Mouse (Mus musculus) heart, embryonic 15.5 days (tissue): Measurements from ENCODE around the gene Parva. TPM values are rescaled to one million over a fixed set of nuclear protein-coding genes. Genes with fewer than 3 reads are reported as not detected.

Experiments
- ATAC-seq: fragments of 200-750 bp; cut with Nextera tagmentation; replicated peaks from 2 replicates; pipeline ENCODE4 v1.8.0; 2017; ENCODE audit warnings: low read depth, moderate TSS enrichment; ENCODE audit not compliant: insufficient number of reproducible peaks, insufficient read depth, low FRiP score
- H3K27ac ChIP-seq: fragments of 300-500 bp; sonication (generic); 2 replicates; pipeline ENCODE4 v1.5.1; 2015; ENCODE audit warnings: mild to moderate bottlenecking, inconsistent platforms
- H3K27me3 ChIP-seq: fragments of 300-500 bp; sonication (generic); 2 replicates; pipeline ENCODE4 v1.6.1; 2015; ENCODE audit warnings: inconsistent platforms
- H3K36me3 ChIP-seq: fragments of 300-500 bp; sonication (generic); 2 replicates; pipeline ENCODE4 v1.6.1; 2015; ENCODE audit warnings: mild to moderate bottlenecking, inconsistent platforms
- H3K4me1 ChIP-seq: fragments of 300-500 bp; sonication (generic); replicated peaks from 2 replicates; pipeline ENCODE4 v1.6.1; 2015; ENCODE audit warnings: inconsistent platforms
- H3K4me2 ChIP-seq: fragments of 300-500 bp; sonication (generic); 2 replicates; pipeline ENCODE4 v1.6.1; 2015; ENCODE audit warnings: inconsistent platforms, mild to moderate bottlenecking, moderate library complexity
- H3K4me3 ChIP-seq: fragments of 300-500 bp; sonication (generic); 2 replicates; pipeline ENCODE4 v1.5.1; 2015; ENCODE audit warnings: mild to moderate bottlenecking, inconsistent platforms
- H3K9ac ChIP-seq: fragments of 300-500 bp; sonication (generic); 2 replicates; pipeline ENCODE4 v1.6.1; 2015; ENCODE audit warnings: mild to moderate bottlenecking, inconsistent platforms
- H3K9me3 ChIP-seq: fragments of 300-500 bp; sonication (generic); replicated peaks from 2 replicates; pipeline ENCODE4 v1.6.1; 2016; ENCODE audit warnings: inconsistent platforms
- WGBS: fragments of 180-500 bp; shearing (Covaris S2); methylation state at CpG from one replicate; pipeline ENCODE4 v1.1.7; 2015; ENCODE audit warnings: mixed read lengths; 5-methylcytosine and 5-hydroxymethylcytosine counted together
- polyA plus RNA-seq: library from polyadenylated mRNA; unstranded; fragments of >200 nt; fragmentation: Nextera tagmentation; extraction: Ambion mirVana; gene quantifications from 2 replicates; pipeline ENCODE4 v1.2.1, GENCODE M21; 2015

Parva gene
- polyA plus RNA-seq, 1 experiment from 2014 or later: 74.6 TPM

DNA sequence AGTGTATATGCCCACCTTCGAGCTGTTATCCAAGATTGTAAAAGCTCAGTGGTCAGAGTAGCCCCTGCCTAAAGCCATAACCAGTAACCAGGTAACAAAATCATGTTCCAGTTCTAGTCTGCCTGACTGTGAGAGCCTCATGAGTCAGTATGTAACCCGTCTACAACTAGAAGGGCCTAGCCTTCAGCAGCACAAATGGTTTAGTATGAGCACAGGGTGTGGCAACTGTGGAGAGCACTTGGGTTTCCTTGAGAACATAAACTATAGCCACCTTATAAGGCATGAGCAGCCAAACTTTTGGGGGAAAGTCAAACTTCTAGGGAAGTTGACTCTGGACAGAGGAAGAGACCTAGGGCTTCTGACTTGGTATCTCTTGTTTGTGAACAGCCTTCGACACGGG is 139.7 kb downstream of the Parva start:
- H3K9me3 ChIP-seq: no peaks in the 10 kb centered on the region

DNA sequence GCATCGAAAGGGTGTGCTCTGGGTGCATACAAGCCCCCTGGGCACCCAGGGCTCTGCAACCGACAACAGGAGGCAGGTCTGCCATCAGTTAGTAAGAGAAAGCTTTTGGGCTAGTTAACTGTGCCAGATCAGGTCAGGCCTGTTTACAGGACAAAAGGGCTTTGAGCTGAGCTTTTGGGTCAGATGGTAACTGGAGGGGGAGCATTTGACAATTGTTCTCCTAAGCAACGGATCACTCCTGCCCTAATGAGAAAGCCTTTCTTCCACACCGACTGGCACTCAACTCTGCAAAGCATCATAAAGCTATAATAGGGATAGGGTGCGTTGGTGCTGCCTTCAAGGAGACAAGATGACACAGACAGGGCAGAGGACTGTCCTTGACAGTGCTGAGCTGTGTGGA is 141.7 kb downstream of the Parva start:
- Histone ChIP-seq H3K9ac (no peak overlapping the region), H3K4me3 (no peak overlapping the region), H3K27me3 (no peaks in the 10 kb centered on the region), H3K4me2 (no peak overlapping the region), H3K9me3 (no peaks in the 10 kb centered on the region), H3K4me1 (no peaks in the 10 kb centered on the region), H3K27ac (no peak overlapping the region), H3K36me3 (peaks cover 13% of the 10 kb centered on the region; the same call in 1 of the 2 replicates)
- 70% methylated on average over 5 of the region's 5 CpGs for WGBS
- ATAC-seq: no peak

More for the DNA sequence above, 139.7 kb downstream of the Parva start:
- no peaks in the 10 kb centered on the region for H3K27me3 ChIP-seq
- H3K4me3 ChIP-seq: no peak overlapping the region
- ATAC-seq: no peak
- H3K36me3 ChIP-seq: peaks cover 13% of the 10 kb centered on the region; the same call in 1 of the 2 replicates
- 91% methylated on average over 4 of the region's 4 CpGs for WGBS
- no peaks in the 10 kb centered on the region for H3K4me1 ChIP-seq
- no peak overlapping the region for H3K4me2 ChIP-seq
- H3K9ac ChIP-seq: no peak overlapping the region
- no peak overlapping the region for H3K27ac ChIP-seq

DNA sequence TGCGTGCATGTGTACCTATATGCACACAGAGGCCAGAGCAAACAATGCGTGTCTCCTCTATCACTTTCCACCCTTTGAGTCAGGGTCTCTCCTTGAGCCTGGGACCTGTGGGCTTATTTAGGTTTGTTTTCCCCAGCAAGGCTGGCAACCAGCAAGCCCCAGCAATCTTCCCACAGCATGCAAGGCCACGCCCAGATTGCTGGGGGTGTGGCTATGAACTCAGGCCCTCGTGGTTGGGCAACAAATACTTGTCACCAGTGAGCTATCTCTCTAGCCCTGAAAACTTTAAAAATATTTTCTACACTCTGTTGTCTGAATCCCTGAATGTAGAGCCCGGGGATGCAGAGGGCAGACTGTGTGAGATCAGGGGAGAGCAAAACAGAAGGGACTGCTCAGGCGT is 154.3 kb downstream of the Parva start:
- Histone ChIP-seq H3K9me3 (no peaks in the 10 kb centered on the region), H3K27me3 (no peaks in the 10 kb centered on the region), H3K4me2 (no peak overlapping the region), H3K36me3 (peaks cover 37% of the 10 kb centered on the region; the same call in 1 of the 2 replicates), H3K4me1 (no peaks in the 10 kb centered on the region; the same call in 1 of the 2 replicates), H3K4me3 (no peak overlapping the region), H3K9ac (no peak overlapping the region), H3K27ac (no peak overlapping the region)
- no peak for ATAC-seq
- 72% methylated on average over 6 of the region's 6 CpGs for WGBS

DNA sequence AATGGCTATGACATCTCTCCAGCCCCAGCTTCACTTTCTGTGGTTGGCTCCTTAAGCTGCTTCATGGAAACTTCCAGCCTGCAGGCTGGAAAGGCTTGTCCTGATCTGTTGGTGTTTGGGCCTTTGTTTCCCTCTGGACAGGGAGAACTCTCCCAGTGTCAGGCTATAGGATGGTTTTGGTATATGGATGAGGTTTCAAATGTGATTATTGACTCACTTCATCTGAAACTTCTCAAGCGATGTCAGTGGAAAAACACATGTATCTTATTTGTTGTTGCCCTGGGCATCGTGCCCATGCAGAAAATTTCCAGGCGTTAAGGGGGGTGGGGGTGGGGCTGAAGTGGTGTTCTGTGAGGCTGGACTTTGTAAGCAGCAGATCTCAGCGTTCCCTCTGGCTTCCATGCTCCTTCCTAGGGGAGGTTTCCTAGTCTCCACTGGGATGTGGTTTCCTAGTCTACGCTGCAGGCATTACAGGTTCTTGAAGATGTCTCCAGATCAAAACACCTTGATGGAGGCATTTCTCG is 155.6 kb downstream of the Parva start:
- Histone ChIP-seq H3K9me3 (no peaks in the 10 kb centered on the region), H3K4me3 (no peak overlapping the region), H3K9ac (no peak overlapping the region), H3K27me3 (no peaks in the 10 kb centered on the region), H3K36me3 (peaks cover 36% of the 10 kb centered on the region; the same call in 1 of the 2 replicates), H3K27ac (no peak overlapping the region), H3K4me2 (no peak overlapping the region), H3K4me1 (no peaks in the 10 kb centered on the region; the same call in 1 of the 2 replicates)
- ATAC-seq: no peak
- WGBS: 64% methylated on average over 6 of the region's 6 CpGs

DNA sequence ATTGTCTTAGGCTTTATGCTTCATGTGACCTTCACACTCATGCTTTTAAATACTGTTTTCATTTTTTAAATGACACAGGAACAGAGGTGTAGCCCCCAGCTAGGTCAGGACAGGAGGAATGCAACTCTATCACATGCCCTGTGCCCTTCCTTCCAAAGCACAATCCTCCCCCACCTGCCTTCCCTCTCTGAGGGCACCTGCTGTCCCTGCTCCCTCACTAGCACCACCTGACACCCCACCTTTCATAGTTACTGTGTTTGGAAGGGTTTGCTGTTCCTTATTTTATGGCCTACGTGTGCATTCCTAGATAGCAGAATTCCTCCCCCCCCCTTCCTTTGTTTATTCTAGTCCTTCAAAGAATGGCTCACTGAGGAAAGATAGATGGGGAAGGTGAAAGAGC is 160.1 kb downstream of the Parva start:
- Histone ChIP-seq H3K9ac (no peak overlapping the region), H3K4me3 (no peak overlapping the region), H3K27ac (no peak overlapping the region), H3K4me1 (no peaks in the 10 kb centered on the region; the same call in 1 of the 2 replicates), H3K9me3 (no peaks in the 10 kb centered on the region), H3K36me3 (peaks cover 25% of the 10 kb centered on the region; the same call in 1 of the 2 replicates), H3K27me3 (no peaks in the 10 kb centered on the region), H3K4me2 (no peak overlapping the region)
- 52% methylated on average over 1 of the region's 1 CpGs for WGBS
- ATAC-seq: no peak

DNA sequence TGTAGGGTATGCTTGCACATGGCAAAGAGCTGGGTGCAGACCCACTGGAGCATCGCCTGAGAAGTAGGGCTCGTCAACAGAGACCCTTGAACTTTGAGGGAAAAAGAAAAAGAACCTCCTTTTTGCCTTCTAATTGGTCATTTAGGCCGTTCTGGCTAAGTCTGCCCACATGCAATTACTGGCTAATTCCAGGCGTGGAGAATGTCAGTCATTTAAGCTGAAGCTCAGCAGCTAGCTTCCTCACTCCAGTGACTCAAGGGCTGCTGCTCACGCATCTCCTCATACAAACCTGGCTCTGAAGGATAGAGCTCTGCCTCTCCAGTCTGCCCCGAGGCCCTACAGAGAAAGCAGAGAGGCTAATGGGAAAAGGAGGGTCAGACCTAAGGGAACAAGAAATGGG is 162.2 kb downstream of the Parva start:
- Histone ChIP-seq H3K36me3 (peaks cover 19% of the 10 kb centered on the region; the same call in 1 of the 2 replicates), H3K4me1 (no peaks in the 10 kb centered on the region), H3K4me3 (no peak overlapping the region), H3K9ac (no peak overlapping the region), H3K27me3 (no peaks in the 10 kb centered on the region), H3K27ac (no peak overlapping the region), H3K4me2 (no peak overlapping the region), H3K9me3 (no peaks in the 10 kb centered on the region)
- 76% methylated on average over 6 of the region's 6 CpGs for WGBS
- ATAC-seq: no peak

DNA sequence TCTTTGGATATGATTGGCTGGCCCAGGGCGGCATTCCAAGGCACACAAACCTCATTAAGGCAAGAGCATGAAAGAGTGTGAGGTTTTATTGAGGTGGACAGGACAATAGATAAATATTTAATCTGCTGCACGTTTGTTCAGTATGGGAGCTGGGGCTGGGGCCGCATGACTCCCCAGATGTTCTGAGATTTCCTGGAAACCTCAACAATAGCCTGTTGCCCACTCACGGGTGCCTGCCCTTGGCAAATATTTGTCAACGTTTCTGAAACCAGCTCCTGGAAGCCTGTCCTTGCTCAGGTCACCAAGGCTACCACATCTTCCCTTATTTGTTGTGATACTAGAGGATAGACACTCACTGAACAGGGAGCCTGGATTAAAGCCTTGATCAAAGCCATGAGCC is 166.3 kb downstream of the Parva start:
- no peak for ATAC-seq
- 63% methylated on average over 5 of the region's 5 CpGs for WGBS
- peaks cover 18% of the 10 kb centered on the region for H3K4me1 ChIP-seq

DNA sequence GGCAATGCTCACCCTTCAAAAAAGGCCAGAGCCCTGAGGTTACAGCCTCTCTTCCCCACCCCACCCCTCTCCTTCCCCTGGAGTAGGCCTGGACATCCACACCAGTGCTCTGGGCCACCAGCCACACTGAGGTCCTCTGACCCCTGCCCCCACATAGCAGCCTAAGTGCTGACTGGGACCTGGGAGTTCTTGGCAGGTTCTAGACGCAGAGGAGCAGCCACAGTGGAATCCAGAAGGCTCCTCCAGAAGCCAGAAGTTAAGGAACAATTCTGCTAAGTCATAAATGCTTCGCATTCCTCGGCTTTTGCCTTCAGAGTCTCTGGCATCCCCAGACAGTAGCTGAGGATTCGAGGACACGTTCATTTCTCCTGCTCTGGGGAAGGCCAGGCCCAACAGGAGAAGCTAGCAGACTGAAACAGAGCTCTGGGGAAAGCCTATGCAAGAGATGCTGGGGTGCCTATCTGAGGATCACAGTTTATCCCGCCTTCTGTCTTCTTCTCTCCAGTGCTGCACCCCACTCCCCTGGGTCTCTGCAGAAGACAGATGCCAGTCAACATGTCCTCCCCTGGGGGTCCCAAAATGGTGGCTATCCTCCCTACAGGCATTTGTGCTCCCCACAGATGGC is 168.0 kb downstream of the Parva start:
- Histone ChIP-seq H3K4me3 (no peak overlapping the region), H3K4me2 (no peak overlapping the region), H3K27me3 (no peaks in the 10 kb centered on the region), H3K36me3 (no peaks in the 10 kb centered on the region), H3K9ac (no peak overlapping the region), H3K27ac (no peak overlapping the region), H3K9me3 (no peaks in the 10 kb centered on the region), H3K4me1 (peaks cover 27% of the 10 kb centered on the region)
- 0 out of 2 replicates have a peak, but pooled peaks have one; percentile 27 for ATAC-seq
- WGBS: 45% methylated on average over 6 of the region's 6 CpGs

More for the DNA sequence above, 166.3 kb downstream of the Parva start:
- Histone ChIP-seq H3K4me2 (no peak overlapping the region), H3K9me3 (no peaks in the 10 kb centered on the region), H3K36me3 (peaks cover 3% of the 10 kb centered on the region; the same call in 1 of the 2 replicates), H3K9ac (no peak overlapping the region), H3K4me3 (no peak overlapping the region), H3K27me3 (no peaks in the 10 kb centered on the region), H3K27ac (no peak overlapping the region)

DNA sequence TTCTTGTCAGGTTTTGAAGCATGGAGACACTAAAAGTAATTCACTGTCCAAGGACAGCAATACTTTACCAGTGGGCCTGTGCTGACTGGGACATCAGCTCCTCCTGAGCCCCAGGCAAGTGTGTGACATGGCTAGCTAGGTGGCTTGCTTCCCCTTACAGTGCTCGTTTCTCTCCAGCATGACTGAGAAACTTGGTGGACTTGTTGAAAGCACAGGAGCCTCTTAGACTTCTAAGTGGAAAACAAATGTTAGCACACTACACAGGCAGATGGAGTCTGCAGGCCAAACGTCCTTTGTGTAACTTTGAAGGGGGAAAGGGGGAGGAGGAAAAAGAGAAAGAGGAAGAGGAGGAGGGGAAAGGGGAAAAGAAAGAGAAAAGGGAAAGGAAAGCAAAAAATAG is 172.3 kb downstream of the Parva start:
- Histone ChIP-seq H3K27me3 (no peaks in the 10 kb centered on the region), H3K4me1 (peaks cover 38% of the 10 kb centered on the region), H3K9me3 (no peaks in the 10 kb centered on the region), H3K27ac (peak overlapping the region; percentile 56), H3K36me3 (no peaks in the 10 kb centered on the region), H3K4me2 (no peak overlapping the region), H3K9ac (no peak overlapping the region), H3K4me3 (no peak overlapping the region)
- 5% methylated on average over 2 of the region's 2 CpGs for WGBS
- ATAC-seq: no peak

DNA sequence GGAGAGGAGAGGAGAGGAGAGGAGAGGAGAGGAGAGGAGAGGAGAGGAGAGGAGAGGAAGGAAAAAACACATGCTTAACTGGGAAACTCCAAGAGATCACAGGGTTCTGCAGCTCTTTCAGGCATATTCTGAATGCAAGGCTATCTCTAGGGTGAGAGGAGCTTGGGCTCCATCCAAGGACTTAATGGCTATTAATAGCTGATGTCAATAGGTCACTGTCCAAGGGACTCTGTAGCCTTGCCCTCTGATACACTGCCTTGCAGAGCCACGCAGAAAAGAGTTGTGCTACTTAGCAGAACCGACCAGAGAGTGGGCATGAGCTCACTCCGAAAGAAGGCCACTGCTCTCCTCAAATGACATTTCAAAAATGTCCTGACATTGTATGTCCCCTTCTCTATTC is 172.9 kb downstream of the Parva start:
- peak overlapping the region; percentile 59 for H3K27ac ChIP-seq
- H3K9me3 ChIP-seq: no peaks in the 10 kb centered on the region
- ATAC-seq: no peak
- no peaks in the 10 kb centered on the region for H3K27me3 ChIP-seq
- H3K4me3 ChIP-seq: no peak overlapping the region
- no peak overlapping the region for H3K4me2 ChIP-seq
- H3K4me1 ChIP-seq: peaks cover 35% of the 10 kb centered on the region
- 30% methylated on average over 3 of the region's 3 CpGs for WGBS
- H3K36me3 ChIP-seq: no peaks in the 10 kb centered on the region
- no peak overlapping the region for H3K9ac ChIP-seq

DNA sequence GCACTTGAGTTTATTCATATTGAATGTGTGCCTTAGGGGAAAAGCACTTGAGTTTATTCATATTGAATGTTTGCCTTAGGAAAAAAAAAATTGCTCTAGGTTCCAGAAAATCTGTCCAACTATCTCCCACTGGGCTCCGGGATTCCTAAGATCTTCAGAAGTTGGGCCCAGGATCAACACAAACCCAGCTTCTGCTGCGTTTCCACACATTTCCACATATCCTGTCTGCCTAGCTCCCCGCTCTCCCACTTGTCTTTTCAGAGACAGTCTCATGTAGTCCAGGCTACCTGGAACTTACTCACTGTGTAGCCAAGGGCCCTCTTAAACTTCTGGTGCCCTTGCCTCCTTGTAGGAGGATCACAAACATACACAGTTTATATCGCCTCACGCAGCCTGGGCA is 175.7 kb downstream of the Parva start:
- Histone ChIP-seq H3K4me1 (peaks cover 20% of the 10 kb centered on the region), H3K4me2 (no peak overlapping the region), H3K9ac (no peak overlapping the region), H3K9me3 (no peaks in the 10 kb centered on the region), H3K4me3 (no peak overlapping the region), H3K27me3 (no peaks in the 10 kb centered on the region), H3K27ac (peak overlapping the region; percentile 35), H3K36me3 (no peaks in the 10 kb centered on the region)
- no peak for ATAC-seq
- WGBS: 69% methylated on average over 5 of the region's 5 CpGs
